Mouse (Mus musculus) hindlimb bud, embryonic 11.5 days (tissue): Measurements from ENCODE around the gene Hlcs.

Experiments
- DNase-seq: peaks from one replicate; pipeline ENCODE4 v3.0.0-alpha.2; 2012; ENCODE audit warnings: low read depth, low spot score; ENCODE audit errors: extremely low spot score

The Hlcs gene

DNA sequence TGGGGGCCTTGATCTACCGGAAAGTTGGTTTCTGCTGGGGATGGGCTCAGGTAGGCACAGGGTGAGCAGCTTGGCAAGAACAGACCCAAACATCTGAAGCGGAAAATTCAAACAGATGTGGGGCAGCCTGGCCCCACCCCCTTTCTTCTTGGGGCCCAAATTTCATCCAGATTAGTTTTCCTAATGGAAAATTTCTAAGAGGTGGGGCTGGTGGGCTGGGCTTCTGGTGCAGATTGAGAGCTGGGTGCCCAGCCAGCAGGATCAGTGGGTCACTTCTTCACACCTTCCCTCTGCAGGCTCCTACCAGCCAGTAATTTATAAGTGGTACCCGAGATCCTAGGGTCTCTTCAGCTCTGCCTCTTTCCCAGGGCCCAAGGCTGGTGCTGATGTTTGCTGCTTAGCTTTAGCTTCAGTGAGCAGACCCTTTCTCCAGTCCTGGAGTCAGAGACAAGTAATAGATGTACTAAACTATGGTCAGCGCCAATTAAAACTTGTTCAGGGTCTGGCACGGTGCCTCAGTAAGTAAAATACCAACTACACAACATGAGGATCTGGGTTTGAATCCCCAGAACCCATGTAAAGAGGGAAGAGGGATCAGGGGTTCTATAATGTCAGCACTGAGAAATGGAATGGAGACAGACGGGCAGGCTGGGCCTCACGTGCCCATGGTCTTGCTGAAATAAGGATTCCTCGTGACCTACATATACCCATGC, 231.2 kb downstream of the Hlcs start:
- DNase-seq, result no peak

DNA sequence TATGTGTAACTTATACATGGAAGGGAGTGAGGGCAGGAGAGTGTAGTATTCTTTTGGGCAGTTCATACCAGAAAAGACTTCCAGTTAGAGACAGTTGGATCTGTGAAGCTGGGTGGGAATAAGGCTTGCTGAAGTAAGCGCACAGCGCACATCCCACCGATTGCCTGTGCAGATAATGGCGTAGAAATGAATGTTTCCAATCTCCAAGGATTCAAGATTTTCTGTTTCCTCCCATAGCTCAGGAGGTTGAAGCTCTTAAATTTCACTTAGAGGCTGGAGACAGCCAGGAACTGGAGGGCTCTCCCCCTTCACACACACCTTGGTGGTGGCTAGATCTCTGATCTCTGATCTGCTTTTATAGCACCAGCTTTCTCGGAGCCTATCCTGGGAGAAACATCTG, 231.8 kb downstream of the Hlcs start:
- no peak for DNase-seq

DNA sequence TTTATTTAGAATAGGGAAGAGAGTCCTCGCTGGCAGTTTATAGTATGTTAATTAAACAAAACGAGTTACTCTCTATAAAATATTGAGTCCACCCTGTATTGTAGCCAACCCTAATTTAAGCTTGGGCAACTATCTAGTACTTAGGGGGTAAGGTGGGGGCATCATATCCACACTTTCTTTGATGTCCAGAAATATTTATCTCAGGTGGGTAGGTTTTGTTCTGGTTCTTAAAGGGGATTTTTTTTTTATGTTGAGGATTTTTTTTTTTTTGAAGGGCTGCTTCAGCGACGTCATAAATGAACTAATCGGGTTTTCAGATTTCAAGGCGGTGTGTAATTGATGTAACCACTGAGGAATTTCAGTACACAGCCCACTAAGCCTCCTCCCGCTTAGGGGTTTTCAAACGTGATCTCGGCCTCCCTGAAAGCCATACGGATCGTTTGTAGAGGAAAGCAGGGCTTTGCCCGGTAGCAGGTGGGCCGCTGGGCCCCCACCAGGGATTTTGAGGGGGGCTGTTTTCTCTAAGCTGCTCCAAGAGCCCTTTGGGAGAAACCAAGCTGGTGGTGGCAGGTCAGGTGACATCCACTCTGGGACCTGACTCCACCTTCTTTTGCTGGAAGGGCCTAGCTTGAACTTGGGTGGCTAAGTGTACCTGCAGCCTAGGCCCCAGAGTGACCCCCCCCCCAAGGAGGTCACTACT, 233.4 kb downstream of the Hlcs start:
- no peak for DNase-seq

DNA sequence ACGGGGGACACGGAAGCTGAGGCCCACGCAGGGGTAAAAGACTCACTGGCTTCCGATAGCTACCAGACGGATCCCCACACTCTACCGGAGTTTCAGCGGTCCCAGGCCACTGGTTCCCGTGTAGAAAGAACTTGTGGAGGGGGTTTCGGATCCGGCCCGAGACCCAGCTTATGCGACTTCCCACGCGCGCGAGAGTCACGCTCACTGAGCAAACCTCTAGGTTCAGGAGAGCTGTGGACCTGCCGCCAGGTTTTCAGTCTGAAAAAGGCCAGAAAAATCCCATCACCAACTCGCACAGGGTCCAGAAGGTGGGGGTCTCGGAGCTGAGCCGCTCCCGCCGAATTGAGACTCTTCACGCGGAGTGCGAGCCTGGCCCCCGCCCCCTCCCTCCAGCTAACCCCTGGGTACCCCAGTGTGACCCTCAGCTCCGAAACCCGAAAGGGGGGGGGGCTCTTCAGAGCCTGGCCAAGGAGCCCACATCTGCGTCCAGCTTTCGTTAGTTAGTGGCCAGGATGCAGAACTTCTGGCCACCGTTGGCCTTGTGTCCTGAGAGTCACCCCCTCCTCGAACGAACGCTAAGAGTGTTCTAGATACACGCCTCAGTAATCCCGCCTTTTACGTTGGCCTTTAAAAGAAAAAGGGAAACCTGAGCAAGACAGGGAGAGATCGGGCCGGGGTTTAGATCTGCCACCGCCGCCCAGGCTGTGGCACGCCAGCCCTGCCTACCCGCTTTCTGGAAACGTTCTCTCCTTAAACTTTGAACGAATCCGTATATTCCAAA, 234.1 kb downstream of the Hlcs start:
- no peak for DNase-seq
